Mouse (Mus musculus): ENCODE results near the gene Iba57.

Gene Iba57

GRCm38 (mm10) chr11:59174189-59174838 lies 10.8 kb upstream of the Iba57 start:
- DNase-seq: no peak

- no peak for DNase-seq
These were observed 7.0 kb upstream of the Iba57 start for GRCm38 (mm10) chr11:59170549-59170948.

- DNase-seq: no peak
These were observed 6.3 kb upstream of the Iba57 start for GRCm38 (mm10) chr11:59169807-59170206.

GRCm38 (mm10) chr11:59165616-59166241 lies 2.2 kb upstream of the Iba57 start:
- no peak for DNase-seq

GRCm38 (mm10) chr11:59164384-59164783 lies 845 bp upstream of the Iba57 start:
- peak; percentile 18 to 27 for DNase-seq

- peak in 1 of 2 experiments; percentile 19 for DNase-seq
These were observed 890 bp downstream of the Iba57 start for GRCm38 (mm10) chr11:59162443-59163254.

- no peak for DNase-seq
These were observed 2.1 kb downstream of the Iba57 start for GRCm38 (mm10) chr11:59161398-59161797.

- no peak for DNase-seq
These were observed 4.0 kb downstream of the Iba57 start for GRCm38 (mm10) chr11:59159558-59159957.

- no peak for DNase-seq
These were observed 4.4 kb downstream of the Iba57 start for GRCm38 (mm10) chr11:59159099-59159498.

- no peak for DNase-seq
These were observed 7.6 kb downstream of the Iba57 start for GRCm38 (mm10) chr11:59155900-59156299.

GRCm38 (mm10) chr11:59154220-59154619 lies 9.3 kb downstream of the Iba57 start:
- DNase-seq: no peak

- DNase-seq: no peak
These were observed 11.8 kb downstream of the Iba57 start for GRCm38 (mm10) chr11:59151729-59152128.

- no peak for DNase-seq
These were observed 14.2 kb downstream of the Iba57 start for GRCm38 (mm10) chr11:59149302-59149701.

GRCm38 (mm10) chr11:59142962-59143361 lies 20.6 kb downstream of the Iba57 start:
- no peak for DNase-seq

- DNase-seq: no peak
These were observed 21.7 kb downstream of the Iba57 start for GRCm38 (mm10) chr11:59141772-59142370.

- DNase-seq: no peak
These were observed 24.7 kb downstream of the Iba57 start for GRCm38 (mm10) chr11:59138537-59139486.

GRCm38 (mm10) chr11:59136994-59137706 lies 26.4 kb downstream of the Iba57 start:
- DNase-seq: no peak

GRCm38 (mm10) chr11:59135904-59136452 lies 27.6 kb downstream of the Iba57 start, which contains the start of gene Obscn:
TSS of gene Obscn (minus strand) at chr11:59136402.
- DNase-seq: peak in 1 of 2 experiments; percentile 22

GRCm38 (mm10) chr11:59135051-59135820 lies 28.3 kb downstream of the Iba57 start:
- peak in 1 of 2 experiments; percentile 26 for DNase-seq

- DNase-seq: peak in 1 of 2 experiments; percentile 37
These were observed 29.1 kb downstream of the Iba57 start for GRCm38 (mm10) chr11:59134373-59134997.

Measured in cerebellum, postnatal 14 days (tissue).